Mouse (Mus musculus) T-helper 17 cell (primary cell): ENCODE measurements around the gene Olfr1353.

Experiments
- in situ Hi-C, 2 experiments: fragments of 300-600 bp; cut with MboI, MseI; formaldehyde crosslinking; loops; 1 replicate in 1 of 2; 2 replicates in 1 of 2; pipeline ENCODE4 v1.15.1; 2025; ENCODE audit warnings: high pct_unique_total_duplicates in 2 of 2

The Olfr1353 gene

DNA sequence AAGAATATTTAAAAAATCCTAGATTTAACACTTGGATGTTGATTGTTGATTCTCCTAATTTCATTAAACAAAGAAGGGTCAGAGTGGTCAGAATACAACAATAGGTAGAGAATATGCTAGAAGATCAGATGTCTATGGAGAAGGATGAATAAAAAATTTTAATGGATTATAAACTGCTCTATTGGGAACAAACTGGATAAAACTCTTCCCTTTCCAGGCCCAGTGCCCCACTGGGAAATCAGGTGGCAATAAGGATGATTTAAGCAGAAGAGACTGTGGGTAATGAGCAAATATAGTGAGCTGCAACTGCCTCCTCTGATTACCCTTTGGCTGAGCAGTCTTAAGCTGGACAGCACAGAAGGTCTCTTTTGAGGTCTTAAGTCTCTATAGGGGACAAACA, at the start of gene Olfr1353:
Gene Olfr1353 (plus strand): TSS at position 301 of the 400 bp plus-strand sequence.
- in situ Hi-C loops, result loop anchor here in 1 of 2 experiments (25.0 kb wide), 1 partner anchor 1651 kb away; no protein-coding TSS in a partner anchor

DNA sequence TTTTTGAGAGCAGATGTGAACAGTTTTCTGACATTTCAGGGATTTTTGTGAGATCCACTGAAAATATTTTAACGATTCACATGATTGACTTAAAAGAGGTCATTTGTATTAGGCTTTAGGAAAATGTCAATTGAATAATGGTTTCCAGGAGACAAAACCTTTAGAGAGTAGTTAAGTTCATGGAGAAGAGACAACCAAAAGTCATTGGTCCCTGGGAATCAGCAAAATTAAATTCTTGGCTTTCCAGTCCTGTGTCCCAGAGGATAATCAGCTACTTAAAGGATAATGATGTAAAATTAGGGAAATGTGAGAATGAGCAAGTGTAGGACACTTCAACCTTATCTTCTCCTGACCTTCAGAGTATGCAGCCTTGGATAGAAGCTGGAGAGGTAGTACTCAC, 12.8 kb upstream of the Olfr1353 start, which contains the start of gene Olfr8:
Gene Olfr8 (plus strand): TSS at position 301 of the 400 bp plus-strand sequence.
- in situ Hi-C loops, result loop anchor here in 1 of 2 experiments (25.0 kb wide), 1 partner anchor 1638 kb away; no protein-coding TSS in a partner anchor

DNA sequence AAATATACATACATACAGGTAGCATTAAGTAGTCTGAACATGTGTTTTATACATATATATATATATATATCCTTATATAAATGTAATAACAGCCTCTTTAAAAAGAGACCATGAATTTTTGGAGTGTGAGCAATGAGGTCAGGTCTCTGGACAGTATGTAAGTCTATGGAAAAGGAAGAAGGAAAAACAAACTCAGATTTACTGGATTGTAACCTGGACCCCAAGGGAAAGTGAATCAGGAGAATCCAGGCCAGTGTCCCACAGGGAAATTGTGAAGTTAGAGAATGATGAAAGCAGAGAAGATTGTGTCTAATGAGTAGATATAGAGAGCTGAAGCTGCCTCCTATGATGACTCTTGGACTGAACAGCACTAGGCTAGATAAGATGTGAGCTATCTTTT, 17.6 kb downstream of the Olfr1353 start, which contains the start of gene Olfr1352:
Gene Olfr1352 (plus strand): TSS at position 301 of the 400 bp plus-strand sequence.
- in situ Hi-C loops, result no loop called here

DNA sequence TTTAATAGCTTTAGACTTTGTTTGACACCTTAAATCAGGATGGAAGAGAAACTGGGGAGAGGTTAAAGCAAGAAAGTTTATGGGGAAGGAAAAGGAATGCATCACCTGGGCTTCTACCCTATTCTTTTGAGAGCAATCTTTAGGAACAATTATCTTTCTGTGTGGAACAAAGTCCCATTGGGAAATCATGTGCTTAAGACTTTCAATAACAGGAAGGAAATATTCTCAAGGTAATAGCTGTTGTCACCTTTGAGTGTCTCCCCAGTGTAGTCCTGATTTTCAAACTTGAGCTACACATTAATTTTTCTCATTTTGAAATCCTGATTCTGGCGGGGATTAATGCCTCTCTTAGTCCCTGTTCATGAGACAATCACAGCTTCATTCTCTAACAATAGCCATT, 49.1 kb downstream of the Olfr1353 start, which contains the start of gene Olfr1351:
Gene Olfr1351 (plus strand): TSS at position 301 of the 400 bp plus-strand sequence.
- in situ Hi-C loops, result no loop called here
